Mouse (Mus musculus): Measurements from ENCODE around the gene Ntf3. TPM values are rescaled to one million over a fixed set of nuclear protein-coding genes. Genes with fewer than 3 reads are reported as not detected.

The Ntf3 gene
- polyA plus RNA-seq, 1 experiment, result 0.38 TPM

DNA sequence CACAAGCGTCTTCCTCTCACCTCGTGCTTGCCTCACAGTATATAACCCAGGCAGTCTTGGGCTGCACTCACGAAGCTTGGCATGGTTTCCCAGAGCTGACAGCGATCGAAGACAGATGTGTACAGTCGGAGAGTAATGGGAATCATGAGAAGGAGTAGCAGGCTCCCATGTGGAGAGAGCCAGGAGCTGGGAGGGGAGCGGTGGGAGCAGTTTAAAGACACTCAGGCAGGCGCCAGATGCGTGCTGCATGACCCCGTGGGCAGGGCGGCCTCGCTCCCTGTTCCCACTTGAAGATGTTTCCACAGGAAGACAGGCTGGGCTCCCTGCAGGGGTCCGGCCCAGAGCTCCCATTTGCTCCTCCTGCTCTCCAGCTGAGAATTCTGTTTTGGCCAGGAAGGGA lies 25.2 kb downstream of the Ntf3 start:
- TF ChIP-seq CTCF (IDR thresholded peaks at IDR 0.05; ENCODE audit: control insufficient read depth, insufficient read depth, insufficient replicate concordance, low read depth, low read length) (no peak), POLR2A (IDR thresholded peaks at IDR 0.05; ENCODE audit: control insufficient read depth, low read depth, low read length) (no peak)
- Histone ChIP-seq H3K4me3 (ENCODE audit: control insufficient read depth, low read depth, low read length) (no peak overlapping the region), H3K27ac (ENCODE audit: control insufficient read depth, insufficient read depth, low read depth, low read length) (no peak overlapping the region), H3K4me1 (ENCODE audit: control insufficient read depth, insufficient read depth, low read length) (no peaks in the 10 kb centered on the region), H3K27me3 (ENCODE audit: control insufficient read depth, insufficient read depth, low read length) (no peaks in the 10 kb centered on the region), H3K36me3 (ENCODE audit: control insufficient read depth, insufficient read depth, low read length) (no peaks in the 10 kb centered on the region)

DNA sequence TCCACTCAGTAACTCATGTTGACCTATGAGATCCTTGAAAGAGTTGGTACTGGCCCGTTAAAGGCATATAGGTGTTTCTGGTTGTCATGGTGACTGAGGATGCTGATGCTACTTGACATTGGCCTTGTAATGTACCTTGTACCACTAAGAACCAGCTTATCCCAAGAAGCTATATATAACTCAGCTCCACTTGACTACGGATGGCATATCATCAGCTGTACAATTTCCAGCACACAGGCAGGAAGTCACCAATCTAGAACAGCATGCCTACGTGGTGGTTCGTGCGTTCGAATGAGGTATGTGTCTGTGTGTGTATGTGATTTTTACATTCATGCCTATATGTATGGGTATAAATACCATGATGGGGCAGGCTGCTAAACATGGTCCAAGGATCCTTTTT lies 25.7 kb downstream of the Ntf3 start:
- H3K4me1 ChIP-seq (ENCODE audit: control insufficient read depth, insufficient read depth, low read length), result no peaks in the 10 kb centered on the region
- H3K27ac ChIP-seq (ENCODE audit: control insufficient read depth, insufficient read depth, low read depth, low read length), result no peak overlapping the region
- no peak overlapping the region for H3K4me3 ChIP-seq (ENCODE audit: control insufficient read depth, low read depth, low read length)
- H3K27me3 ChIP-seq (ENCODE audit: control insufficient read depth, insufficient read depth, low read length), result no peaks in the 10 kb centered on the region
- H3K36me3 ChIP-seq (ENCODE audit: control insufficient read depth, insufficient read depth, low read length), result no peaks in the 10 kb centered on the region
- no peak for TF ChIP-seq CTCF (IDR thresholded peaks at IDR 0.05; ENCODE audit: control insufficient read depth, insufficient read depth, insufficient replicate concordance, low read depth, low read length)
- TF ChIP-seq POLR2A (IDR thresholded peaks at IDR 0.05; ENCODE audit: control insufficient read depth, low read depth, low read length), result no peak

GRCm38 (mm10) chr6:126140416-126140815 lies 26.3 kb downstream of the Ntf3 start:
- Histone ChIP-seq H3K27ac (ENCODE audit: control insufficient read depth, insufficient read depth, low read depth, low read length) (no peak overlapping the region), H3K27me3 (ENCODE audit: control insufficient read depth, insufficient read depth, low read length) (no peaks in the 10 kb centered on the region), H3K4me3 (ENCODE audit: control insufficient read depth, low read depth, low read length) (no peak overlapping the region), H3K4me1 (ENCODE audit: control insufficient read depth, insufficient read depth, low read length) (no peaks in the 10 kb centered on the region), H3K36me3 (ENCODE audit: control insufficient read depth, insufficient read depth, low read length) (no peaks in the 10 kb centered on the region)
- no peak for TF ChIP-seq CTCF (IDR thresholded peaks at IDR 0.05; ENCODE audit: control insufficient read depth, insufficient read depth, insufficient replicate concordance, low read depth, low read length)
- TF ChIP-seq POLR2A (IDR thresholded peaks at IDR 0.05; ENCODE audit: control insufficient read depth, low read depth, low read length), result no peak

GRCm38 (mm10) chr6:126134155-126134906 lies 32.4 kb downstream of the Ntf3 start:
- H3K27ac ChIP-seq (ENCODE audit: control insufficient read depth, insufficient read depth, low read depth, low read length), result no peak overlapping the region
- TF ChIP-seq CTCF (IDR thresholded peaks at IDR 0.05; ENCODE audit: control insufficient read depth, insufficient read depth, insufficient replicate concordance, low read depth, low read length), result no peak
- no peak for TF ChIP-seq POLR2A (IDR thresholded peaks at IDR 0.05; ENCODE audit: control insufficient read depth, low read depth, low read length)
- H3K4me3 ChIP-seq (ENCODE audit: control insufficient read depth, low read depth, low read length), result no peak overlapping the region

GRCm38 (mm10) chr6:126128238-126128637 lies 38.5 kb downstream of the Ntf3 start:
- no peak overlapping the region for H3K27ac ChIP-seq (ENCODE audit: control insufficient read depth, insufficient read depth, low read depth, low read length)
- H3K4me3 ChIP-seq (ENCODE audit: control insufficient read depth, low read depth, low read length), result no peak overlapping the region
- H3K4me1 ChIP-seq (ENCODE audit: control insufficient read depth, insufficient read depth, low read length), result no peaks in the 10 kb centered on the region
- no peaks in the 10 kb centered on the region for H3K27me3 ChIP-seq (ENCODE audit: control insufficient read depth, insufficient read depth, low read length)
- TF ChIP-seq CTCF (IDR thresholded peaks at IDR 0.05; ENCODE audit: control insufficient read depth, insufficient read depth, insufficient replicate concordance, low read depth, low read length), result no peak
- no peak for TF ChIP-seq POLR2A (IDR thresholded peaks at IDR 0.05; ENCODE audit: control insufficient read depth, low read depth, low read length)
- no peaks in the 10 kb centered on the region for H3K36me3 ChIP-seq (ENCODE audit: control insufficient read depth, insufficient read depth, low read length)

More at GRCm38 (mm10) chr6:126134155-126134906, 32.4 kb downstream of the Ntf3 start:
- Histone ChIP-seq H3K36me3 (ENCODE audit: control insufficient read depth, insufficient read depth, low read length) (no peaks in the 10 kb centered on the region), H3K4me1 (ENCODE audit: control insufficient read depth, insufficient read depth, low read length) (no peaks in the 10 kb centered on the region), H3K27me3 (ENCODE audit: control insufficient read depth, insufficient read depth, low read length) (no peaks in the 10 kb centered on the region)

- no peak for TF ChIP-seq POLR2A (IDR thresholded peaks at IDR 0.05; ENCODE audit: control insufficient read depth, low read depth, low read length)
- TF ChIP-seq CTCF (IDR thresholded peaks at IDR 0.05; ENCODE audit: control insufficient read depth, insufficient read depth, insufficient replicate concordance, low read depth, low read length), result no peak
- Histone ChIP-seq H3K4me1 (ENCODE audit: control insufficient read depth, insufficient read depth, low read length) (no peaks in the 10 kb centered on the region), H3K4me3 (ENCODE audit: control insufficient read depth, low read depth, low read length) (no peak overlapping the region), H3K27me3 (ENCODE audit: control insufficient read depth, insufficient read depth, low read length) (no peaks in the 10 kb centered on the region), H3K27ac (ENCODE audit: control insufficient read depth, insufficient read depth, low read depth, low read length) (no peak overlapping the region), H3K36me3 (ENCODE audit: control insufficient read depth, insufficient read depth, low read length) (no peaks in the 10 kb centered on the region)
Observed at GRCm38 (mm10) chr6:126118247-126118646, 48.5 kb downstream of the Ntf3 start.

DNA sequence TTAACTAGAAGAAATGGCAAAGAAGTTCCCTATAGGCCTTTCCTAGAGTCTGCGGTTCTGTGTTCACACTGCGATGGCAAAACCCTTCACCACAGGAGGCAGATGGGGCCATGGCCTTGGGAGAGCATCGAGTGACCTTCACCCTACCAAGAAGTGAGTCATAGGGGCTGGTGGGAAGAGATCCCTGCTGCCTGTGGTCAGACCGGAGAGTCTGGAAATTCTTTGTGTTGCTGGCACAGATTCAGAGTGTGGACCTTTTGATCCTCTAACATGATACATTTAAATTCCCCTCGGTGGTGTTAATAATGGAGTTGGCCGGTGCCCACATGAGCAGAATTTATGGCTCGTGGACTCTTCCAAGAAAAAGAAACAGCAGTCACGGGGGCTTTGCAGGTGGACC lies 49.5 kb downstream of the Ntf3 start:
- Histone ChIP-seq H3K4me1 (ENCODE audit: control insufficient read depth, insufficient read depth, low read length) (no peaks in the 10 kb centered on the region), H3K4me3 (ENCODE audit: control insufficient read depth, low read depth, low read length) (no peak overlapping the region), H3K27ac (ENCODE audit: control insufficient read depth, insufficient read depth, low read depth, low read length) (no peak overlapping the region), H3K36me3 (ENCODE audit: control insufficient read depth, insufficient read depth, low read length) (no peaks in the 10 kb centered on the region), H3K27me3 (ENCODE audit: control insufficient read depth, insufficient read depth, low read length) (no peaks in the 10 kb centered on the region)
- TF ChIP-seq POLR2A (IDR thresholded peaks at IDR 0.05; ENCODE audit: control insufficient read depth, low read depth, low read length) (no peak), CTCF (IDR thresholded peaks at IDR 0.05; ENCODE audit: control insufficient read depth, insufficient read depth, insufficient replicate concordance, low read depth, low read length) (no peak)
